Mouse (Mus musculus): Measurements from ENCODE around the gene Kiss1.
"Not testable (repeated sequence)": the region's sequence is repeated elsewhere in the genome, so short reads cannot be mapped to it uniquely, and the experiment has no call there.

The Kiss1 gene

DNA sequence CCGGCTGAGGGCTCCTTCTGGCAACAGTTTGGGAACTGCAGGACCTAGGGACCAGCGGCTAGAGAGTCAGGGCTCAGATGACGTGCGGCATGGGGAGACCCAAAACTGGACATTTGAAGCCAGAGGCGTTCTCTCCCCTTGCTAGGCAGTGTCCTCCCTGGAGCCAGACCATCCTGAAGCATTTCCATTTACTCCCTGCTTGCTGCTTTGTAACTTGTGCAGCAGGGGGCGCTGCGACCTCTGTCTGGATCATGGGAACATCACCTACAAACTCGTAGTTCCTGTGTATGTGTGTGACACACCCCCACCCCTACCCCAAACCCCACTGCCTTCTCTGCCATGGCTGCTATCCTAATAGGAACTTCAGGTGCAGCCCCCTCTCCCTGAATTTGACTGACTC, 7.3 kb upstream of the Kiss1 start:
- in situ Hi-C loops (cut with MboI; ENCODE audit: low pct_unique_long_range_greater_than_20kb in 1 of 2, low sequenced_read_pairs in 2 of 2, unreplicated experiment in 1 of 2) = no loop called here

GRCm38 (mm10) chr1:133315775-133316174, 5.9 kb upstream of the Kiss1 start:
- in situ Hi-C loops (cut with MboI; ENCODE audit: low pct_unique_long_range_greater_than_20kb in 1 of 2, low sequenced_read_pairs in 2 of 2, unreplicated experiment in 1 of 2) = loop anchor here (5.0 kb wide), 2 partner anchors 37 to 297 kb away; partner anchors contain the start of genes Ren1 (in 2 of the 2) and Snrpe (in 1 of the 2)

- in situ Hi-C loops (cut with MboI; ENCODE audit: low pct_unique_long_range_greater_than_20kb in 1 of 2, low sequenced_read_pairs in 2 of 2, unreplicated experiment in 1 of 2) = loop anchor here (5.0 kb wide), 2 partner anchors 36 to 296 kb away; partner anchors contain the start of genes Ren1 (in 2 of the 2) and Snrpe (in 1 of the 2)
Observed at GRCm38 (mm10) chr1:133316577-133316976, 5.1 kb upstream of the Kiss1 start.

DNA sequence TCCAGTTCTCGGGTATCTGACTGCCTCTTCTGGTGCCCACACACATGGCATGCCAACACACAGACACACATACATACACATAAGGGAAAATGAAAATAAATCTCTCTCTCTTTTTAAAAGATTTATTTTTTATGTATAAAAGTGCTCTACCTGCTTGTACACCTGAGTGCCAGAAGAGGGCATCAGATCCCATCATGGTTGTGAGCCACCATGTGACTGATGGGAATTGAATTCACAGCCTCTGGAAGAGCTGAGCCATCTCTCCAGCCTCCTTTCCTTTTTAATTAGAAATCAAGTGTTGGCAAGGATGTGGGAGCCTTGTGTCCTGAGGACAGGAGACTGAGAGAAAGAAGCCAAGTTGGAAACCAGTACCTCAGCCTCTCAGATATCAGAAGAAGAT, 4.5 kb upstream of the Kiss1 start:
- in situ Hi-C loops (cut with MboI; ENCODE audit: low pct_unique_long_range_greater_than_20kb in 1 of 2, low sequenced_read_pairs in 2 of 2, unreplicated experiment in 1 of 2) = loop anchor here (5.0 kb wide), 2 partner anchors 35 to 295 kb away; partner anchors contain the start of genes Ren1 (in 2 of the 2) and Snrpe (in 1 of the 2)

GRCm38 (mm10) chr1:133323333-133323732, 1.7 kb downstream of the Kiss1 start:
- in situ Hi-C loops (cut with MboI; ENCODE audit: low pct_unique_long_range_greater_than_20kb in 1 of 2, low sequenced_read_pairs in 2 of 2, unreplicated experiment in 1 of 2) = no loop called here

- in situ Hi-C loops (cut with MboI; ENCODE audit: low pct_unique_long_range_greater_than_20kb in 1 of 2, low sequenced_read_pairs in 2 of 2, unreplicated experiment in 1 of 2) = no loop called here
Observed at GRCm38 (mm10) chr1:133325951-133326350, 4.3 kb downstream of the Kiss1 start.

DNA sequence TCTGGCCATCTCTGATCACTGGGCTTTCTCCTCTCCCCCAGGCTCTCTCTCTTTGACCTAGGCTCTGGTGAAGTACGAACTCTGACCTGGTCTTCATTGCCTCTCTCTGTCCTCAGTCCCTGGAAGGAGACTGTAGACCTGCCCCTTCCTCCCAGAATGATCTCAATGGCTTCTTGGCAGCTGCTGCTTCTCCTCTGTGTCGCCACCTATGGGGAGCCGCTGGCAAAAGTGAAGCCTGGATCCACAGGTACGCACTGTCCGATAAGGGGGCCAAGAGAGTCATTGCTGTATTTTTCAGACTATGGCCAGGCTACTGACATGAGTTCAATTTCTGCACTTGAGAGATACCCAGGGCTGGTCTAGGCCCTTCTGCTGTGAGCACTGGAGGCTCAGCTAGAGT, 5.4 kb downstream of the Kiss1 start:
- in situ Hi-C loops (cut with MboI; ENCODE audit: low pct_unique_long_range_greater_than_20kb in 1 of 2, low sequenced_read_pairs in 2 of 2, unreplicated experiment in 1 of 2) = no loop called here

GRCm38 (mm10) chr1:133328299-133328795, 6.7 kb downstream of the Kiss1 start:
- in situ Hi-C loops (cut with MboI; ENCODE audit: low pct_unique_long_range_greater_than_20kb in 1 of 2, low sequenced_read_pairs in 2 of 2, unreplicated experiment in 1 of 2) = no loop called here

- in situ Hi-C loops (cut with MboI; ENCODE audit: low pct_unique_long_range_greater_than_20kb in 1 of 2, low sequenced_read_pairs in 2 of 2, unreplicated experiment in 1 of 2) = no loop called here
Observed at GRCm38 (mm10) chr1:133328896-133329637, 7.4 kb downstream of the Kiss1 start.

DNA sequence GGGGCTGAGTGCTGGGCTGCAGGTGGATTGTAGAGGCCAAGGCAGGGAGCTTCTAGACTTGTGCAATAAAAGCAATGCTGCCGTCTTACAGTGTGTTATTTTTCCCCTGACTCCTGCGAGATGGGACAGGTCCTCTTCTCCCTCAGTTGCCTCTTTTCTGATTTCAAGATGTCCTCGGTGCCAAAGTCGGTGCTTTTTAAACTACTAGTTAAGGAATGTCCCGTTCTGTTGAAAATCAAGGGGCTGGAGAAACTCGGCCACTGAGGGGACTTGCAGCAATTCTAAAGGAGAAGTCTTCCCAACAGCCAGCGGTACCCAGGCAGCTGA, 7.9 kb downstream of the Kiss1 start:
- in situ Hi-C loops (cut with MboI; ENCODE audit: low pct_unique_long_range_greater_than_20kb in 1 of 2, low sequenced_read_pairs in 2 of 2, unreplicated experiment in 1 of 2) = no loop called here

- in situ Hi-C loops (cut with MboI; ENCODE audit: low pct_unique_long_range_greater_than_20kb in 1 of 2, low sequenced_read_pairs in 2 of 2, unreplicated experiment in 1 of 2) = no loop called here
Observed at GRCm38 (mm10) chr1:133331142-133331541, 9.5 kb downstream of the Kiss1 start.

GRCm38 (mm10) chr1:133332656-133333430, 11.2 kb downstream of the Kiss1 start:
- in situ Hi-C loops (cut with MboI; ENCODE audit: low pct_unique_long_range_greater_than_20kb in 1 of 2, low sequenced_read_pairs in 2 of 2, unreplicated experiment in 1 of 2) = no loop called here

GRCm38 (mm10) chr1:133333937-133334336, 12.3 kb downstream of the Kiss1 start:
- in situ Hi-C loops (cut with MboI; ENCODE audit: low pct_unique_long_range_greater_than_20kb in 1 of 2, low sequenced_read_pairs in 2 of 2, unreplicated experiment in 1 of 2) = no loop called here

GRCm38 (mm10) chr1:133340403-133340802, 18.7 kb downstream of the Kiss1 start:
- in situ Hi-C loops (cut with MboI; ENCODE audit: low pct_unique_long_range_greater_than_20kb in 1 of 2, low sequenced_read_pairs in 2 of 2, unreplicated experiment in 1 of 2) = not testable (repeated sequence)

DNA sequence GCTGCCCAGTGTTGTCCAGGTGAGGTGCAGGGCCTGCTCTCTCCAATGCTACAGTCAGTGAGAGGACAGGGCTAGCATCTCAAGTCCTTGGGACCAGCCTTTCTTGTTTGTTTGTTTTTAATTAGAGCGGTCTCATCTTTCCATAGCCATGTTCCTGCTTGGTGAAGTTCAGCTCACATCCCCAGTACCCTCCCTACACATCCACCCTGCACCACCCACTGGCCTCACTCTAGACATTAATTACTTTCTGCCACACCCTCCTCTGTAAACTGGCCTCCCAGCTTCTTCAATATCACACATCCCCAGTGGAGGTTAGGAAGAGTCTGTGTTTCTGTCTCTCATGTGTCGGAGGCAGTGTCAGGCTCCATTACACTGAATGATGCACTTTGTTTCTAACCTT, 22.7 kb downstream of the Kiss1 start:
- in situ Hi-C loops (cut with MboI; ENCODE audit: low pct_unique_long_range_greater_than_20kb in 1 of 2, low sequenced_read_pairs in 2 of 2, unreplicated experiment in 1 of 2) = no loop called here

DNA sequence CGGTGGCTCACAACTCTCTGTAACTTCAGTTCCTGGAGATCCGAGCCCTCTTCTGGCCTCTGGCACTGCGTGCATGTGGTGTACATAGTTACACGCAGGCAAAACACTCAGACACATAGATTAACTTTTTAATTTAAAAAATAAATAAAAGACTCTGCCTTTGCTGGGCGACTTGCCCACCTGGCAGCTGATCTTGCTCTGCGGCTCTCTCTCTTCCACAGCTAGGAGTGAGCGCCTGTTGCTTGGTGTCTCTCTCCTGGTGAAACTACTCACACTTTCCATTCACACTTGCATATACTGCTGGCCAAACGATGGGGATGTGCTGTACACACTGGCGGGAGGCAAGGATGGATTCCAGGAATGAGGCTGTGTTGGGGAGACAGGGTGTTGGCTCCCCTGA, 24.9 kb downstream of the Kiss1 start:
- in situ Hi-C loops (cut with MboI; ENCODE audit: low pct_unique_long_range_greater_than_20kb in 1 of 2, low sequenced_read_pairs in 2 of 2, unreplicated experiment in 1 of 2) = no loop called here

DNA sequence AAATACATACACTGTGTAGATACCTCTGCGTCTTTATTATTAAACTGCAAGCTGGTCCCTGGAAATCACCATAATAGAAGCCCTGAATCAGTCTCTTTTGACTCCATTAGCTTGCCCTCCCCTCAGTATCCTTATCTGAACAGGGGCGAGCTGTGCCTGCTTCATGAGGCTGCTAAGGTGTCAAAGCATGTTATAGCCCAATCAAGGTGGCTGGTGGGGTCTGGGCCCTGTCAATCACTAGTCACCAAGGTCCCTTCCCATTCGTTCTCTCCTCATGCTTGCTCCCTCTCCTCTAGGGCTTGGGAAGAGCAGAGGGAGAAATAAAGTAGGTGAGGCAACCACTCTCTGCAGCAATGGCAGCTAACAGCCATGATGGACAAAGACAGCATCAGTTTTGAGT, 25.6 kb downstream of the Kiss1 start:
- in situ Hi-C loops (cut with MboI; ENCODE audit: low pct_unique_long_range_greater_than_20kb in 1 of 2, low sequenced_read_pairs in 2 of 2, unreplicated experiment in 1 of 2) = no loop called here

DNA sequence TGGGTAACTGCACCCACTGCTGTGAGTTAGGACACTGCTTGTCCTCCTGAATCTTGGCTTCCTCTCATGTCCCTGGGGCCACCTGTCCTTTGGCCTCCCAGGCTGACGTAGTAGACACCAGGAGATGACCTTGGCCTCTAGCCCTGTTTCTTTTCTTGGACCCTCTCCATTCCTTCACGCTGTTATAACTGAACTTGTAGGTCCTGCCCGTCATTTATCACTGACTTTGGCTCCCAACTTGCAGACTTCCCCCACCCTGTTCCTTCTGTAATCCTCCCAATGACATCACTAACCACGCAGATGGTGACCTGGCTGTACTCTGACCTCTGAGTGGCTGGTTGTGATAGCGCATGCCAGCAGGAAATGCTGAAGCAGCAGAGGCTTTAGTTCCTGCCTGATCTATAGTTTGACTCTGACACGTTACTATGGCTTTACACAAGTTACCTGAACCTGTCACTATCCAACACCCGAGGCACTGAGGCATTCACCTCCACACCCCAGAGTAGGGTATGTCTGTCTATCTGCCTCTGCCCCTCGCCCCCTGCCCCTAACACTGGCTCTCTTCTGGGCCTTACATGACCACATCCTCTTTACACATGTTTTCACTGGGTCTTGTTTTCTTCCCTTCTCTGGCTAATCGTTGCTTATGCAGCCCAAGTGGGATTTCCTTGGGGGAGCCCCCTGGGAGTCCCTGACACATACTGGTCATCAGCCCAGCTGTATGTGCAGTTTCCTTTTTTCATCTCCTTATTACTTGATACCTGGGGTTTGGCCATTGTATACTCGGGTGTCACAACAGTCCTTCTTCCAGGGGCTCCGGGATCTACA, 26.2 kb downstream of the Kiss1 start:
- in situ Hi-C loops (cut with MboI; ENCODE audit: low pct_unique_long_range_greater_than_20kb in 1 of 2, low sequenced_read_pairs in 2 of 2, unreplicated experiment in 1 of 2) = no loop called here

DNA sequence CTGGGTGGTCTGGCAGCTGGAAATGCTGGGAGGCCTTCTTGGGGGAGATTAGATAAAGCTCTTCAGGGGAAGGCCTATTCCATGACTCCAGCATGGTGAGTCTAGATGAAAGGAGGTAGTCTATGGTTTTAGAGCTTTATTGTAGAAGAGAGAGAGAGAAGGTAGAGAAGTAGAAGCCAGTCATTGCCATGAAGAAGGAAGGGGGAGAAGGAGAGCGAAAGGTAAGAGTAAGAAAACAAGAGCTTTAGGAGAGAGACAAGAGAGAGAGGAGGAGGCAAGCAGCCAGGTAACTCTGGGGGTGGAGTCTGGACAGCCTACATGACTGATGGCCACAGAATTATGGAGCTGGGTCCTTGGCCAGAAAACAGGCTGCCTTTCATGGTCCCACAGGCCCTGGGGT, 28.5 kb downstream of the Kiss1 start, which contains the start of gene Ren1:
Gene Ren1, plus strand, starts transcription at position 301 of the 400 bp plus-strand sequence.
- in situ Hi-C loops (cut with MboI; ENCODE audit: low pct_unique_long_range_greater_than_20kb in 1 of 2, low sequenced_read_pairs in 2 of 2, unreplicated experiment in 1 of 2) = loop anchor here (5.0 to 10.0 kb wide), 2 partner anchors 33 to 305 kb away; partner anchors contain the start of gene Pik3c2b (in 1 of the 2)

All from mouse embryonic stem cell (cell line).